Mouse (Mus musculus) kidney, postnatal 0 days (tissue): ENCODE results near the gene Cry2. TPM values are rescaled to one million over a fixed set of nuclear protein-coding genes. Genes with fewer than 3 reads are reported as not detected.

Experiments used
- ATAC-seq: fragments of 200-750 bp; cut with Nextera tagmentation; replicated peaks from 2 replicates; pipeline ENCODE4 v1.8.0; 2017; ENCODE audit warnings: low read depth, moderate number of reproducible peaks, moderate TSS enrichment, moderate library complexity; ENCODE audit not compliant: low FRiP score
- DNase-seq: peaks from one replicate; pipeline ENCODE4 v3.0.0-alpha.2; 2016; ENCODE audit warnings: low spot score
- H3K27ac ChIP-seq: fragments of 300-500 bp; sonication (generic); 2 replicates; pipeline ENCODE4 v1.5.1; 2014; ENCODE audit warnings: mild to moderate bottlenecking
- H3K27me3 ChIP-seq: fragments of 300-500 bp; sonication (generic); 2 replicates; pipeline ENCODE4 v1.6.1; 2014; ENCODE audit warnings: low read length, mixed read lengths; ENCODE audit not compliant: insufficient read depth
- H3K36me3 ChIP-seq: fragments of 300-500 bp; sonication (generic); 2 replicates; pipeline ENCODE4 v1.6.1; 2014; ENCODE audit warnings: low read length, mixed read lengths; ENCODE audit not compliant: insufficient read depth
- H3K4me1 ChIP-seq: fragments of 300-500 bp; sonication (generic); replicated peaks from 2 replicates; pipeline ENCODE4 v1.6.1; 2014; ENCODE audit warnings: antibody characterized with exemption, low read length, mixed read lengths; ENCODE audit not compliant: insufficient read depth
- H3K4me2 ChIP-seq: fragments of 300-500 bp; sonication (generic); 2 replicates; pipeline ENCODE4 v1.6.1; 2014; ENCODE audit warnings: mild to moderate bottlenecking, low read length, moderate library complexity, mixed read lengths
- H3K4me3 ChIP-seq: fragments of 300-500 bp; sonication (generic); replicated peaks from 2 replicates; pipeline ENCODE4 v1.5.1; 2014; ENCODE audit warnings: low read depth, low read length
- H3K9ac ChIP-seq: fragments of 300-500 bp; sonication (generic); 2 replicates; pipeline ENCODE4 v1.6.1; 2014; ENCODE audit warnings: low read depth, low read length
- H3K9me3 ChIP-seq: fragments of 300-500 bp; sonication (generic); replicated peaks from 2 replicates; pipeline ENCODE4 v1.6.1; 2016; ENCODE audit warnings: low read length, inconsistent platforms, mixed read lengths
- CTCF ChIP-seq: IDR thresholded peaks from 2 replicates; pipeline ENCODE4 v1.5.1; 2016; ENCODE audit warnings: antibody characterized with exemption, low read depth, mild to moderate bottlenecking, moderate library complexity
- WGBS: fragments of 180-500 bp; shearing (Covaris S2); extraction: QIAGEN DNeasy Blood & Tissue Kit; methylation state at CpG from one replicate; pipeline ENCODE4 v1.1.7; 2014; 5-methylcytosine and 5-hydroxymethylcytosine counted together
- polyA plus RNA-seq: library from polyadenylated mRNA; unstranded; fragments of >200 nt; fragmentation: Nextera tagmentation; extraction: Ambion mirVana; gene quantifications from 2 replicates; pipeline ENCODE4 v1.2.1, GENCODE M21; 2015

Cry2 gene
- polyA plus RNA-seq, 1 experiment from 2014 or later = 10.1 TPM

DNA sequence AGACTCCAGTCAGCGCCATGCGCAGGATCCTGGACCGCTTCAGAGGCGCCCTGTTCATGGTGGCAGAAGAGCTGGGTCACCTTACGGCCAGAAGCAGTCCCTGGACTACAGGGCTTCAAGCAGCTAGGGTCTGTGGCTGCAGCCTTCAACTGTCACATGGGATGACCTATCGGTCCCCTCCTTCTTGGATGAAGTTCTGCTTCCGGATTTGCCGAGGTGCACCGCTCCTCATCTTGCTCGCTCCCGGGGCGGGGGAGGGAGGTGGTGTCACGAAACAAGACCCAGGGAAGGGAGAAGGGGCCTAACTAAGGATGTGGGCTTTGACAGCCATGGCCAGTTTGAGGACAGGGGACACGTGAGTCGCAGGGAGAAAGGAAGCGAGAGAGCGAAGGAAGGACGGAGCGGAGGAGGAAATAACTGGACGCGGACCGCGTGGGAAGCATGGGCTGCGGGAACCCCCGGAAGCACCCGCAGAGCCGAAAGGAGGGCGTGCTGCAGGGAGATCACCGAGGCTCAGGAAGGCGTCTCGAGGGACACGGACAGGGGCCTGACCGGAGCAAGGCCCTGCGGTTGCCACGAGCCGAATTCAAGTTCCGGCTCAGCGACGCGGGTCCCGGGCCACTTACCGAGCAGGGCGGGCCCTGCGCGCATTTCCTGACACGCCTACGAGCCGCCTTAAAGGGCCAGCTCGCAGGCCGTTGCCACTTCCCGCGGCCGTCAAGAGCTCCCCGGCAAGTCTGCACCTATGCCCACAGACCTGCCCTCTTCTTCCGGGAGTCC lies 25.5 kb upstream of the Cry2 start:
- H3K27me3 ChIP-seq = no peaks in the 10 kb centered on the region
- ATAC-seq = peak; percentile 77
- H3K27ac ChIP-seq = peak overlapping the region; percentile 68
- H3K36me3 ChIP-seq = 0 out of 2 replicates have a peak, but pooled peaks cover 2% of the 10 kb centered on the region
- H3K4me2 ChIP-seq = peak overlapping the region; percentile 96
- peak; percentile 88 for DNase-seq
- peak overlapping the region; percentile 80 for H3K4me3 ChIP-seq
- no peaks in the 10 kb centered on the region for H3K9me3 ChIP-seq
- peak overlapping the region; percentile 70 for H3K9ac ChIP-seq
- under 1% methylated on average over 55 of the region's 55 CpGs for WGBS
- peaks cover 29% of the 10 kb centered on the region for H3K4me1 ChIP-seq
- no peak for TF ChIP-seq CTCF

DNA sequence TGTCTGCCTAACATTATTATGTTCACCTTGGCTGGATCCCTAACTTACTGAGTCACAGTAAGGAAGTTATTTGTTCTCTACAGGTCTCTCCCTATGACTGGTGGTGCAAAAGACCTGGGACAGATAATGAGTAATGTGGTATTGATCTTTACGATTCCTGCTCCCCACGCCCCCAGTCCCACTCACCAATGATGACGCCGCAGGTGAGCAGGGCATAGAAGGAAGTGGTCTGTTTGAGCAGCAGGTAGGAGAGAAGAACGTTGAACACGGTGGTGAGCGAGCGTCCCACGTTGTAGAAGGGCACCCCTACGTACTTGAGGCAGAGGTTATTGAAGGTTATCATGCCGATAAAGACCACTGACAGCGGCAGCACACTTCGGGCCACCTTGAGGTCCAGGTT lies 24.6 kb upstream of the Cry2 start:
- DNase-seq = no peak
- Histone ChIP-seq H3K4me2 (peak overlapping the region; percentile 96), H3K9me3 (no peaks in the 10 kb centered on the region), H3K4me1 (peaks cover 29% of the 10 kb centered on the region), H3K9ac (peak overlapping the region; percentile 70), H3K27ac (no peak overlapping the region), H3K27me3 (no peaks in the 10 kb centered on the region), H3K36me3 (0 out of 2 replicates have a peak, but pooled peaks cover 11% of the 10 kb centered on the region), H3K4me3 (peak overlapping the region; percentile 80; the same call in 1 of the 2 replicates)
- no peak for ATAC-seq
- no peak for TF ChIP-seq CTCF
- 69% methylated on average over 13 of the region's 13 CpGs for WGBS

DNA sequence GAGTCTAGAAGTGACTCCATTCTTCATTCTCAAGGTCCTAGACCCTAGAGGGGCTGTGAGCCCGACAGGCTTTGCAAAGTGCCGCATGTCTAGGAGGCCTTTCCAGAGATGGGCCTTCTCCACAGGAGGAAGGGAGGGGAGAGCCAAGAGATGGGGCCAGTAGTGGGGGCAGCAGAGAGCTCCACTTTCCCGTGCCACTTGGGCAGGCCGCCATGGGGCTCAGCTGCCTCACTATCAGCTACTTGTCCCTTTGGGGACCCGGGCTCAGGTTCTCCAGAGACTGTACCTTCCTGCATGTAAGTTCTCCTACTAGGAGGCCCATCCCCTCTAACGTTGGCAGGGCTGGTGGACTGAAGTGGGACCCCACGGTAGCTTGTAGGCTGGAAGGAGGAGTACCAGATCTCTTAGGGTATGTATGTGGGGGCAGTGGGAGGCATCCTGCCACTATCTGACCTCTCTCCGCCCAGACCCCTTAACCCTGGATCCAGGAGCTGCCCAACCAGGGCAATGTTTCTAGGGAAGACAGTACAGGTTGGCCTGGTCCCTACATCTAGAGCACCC lies 23.2 kb upstream of the Cry2 start:
- no peak overlapping the region for H3K27ac ChIP-seq
- H3K9ac ChIP-seq = 0 out of 2 replicates have a peak overlapping the region, but pooled peaks have one; percentile 10
- 0 out of 2 replicates have a peak, but pooled peaks cover 13% of the 10 kb centered on the region for H3K36me3 ChIP-seq
- no peak for DNase-seq
- ATAC-seq = no peak
- WGBS = 59% methylated on average over 8 of the region's 8 CpGs
- no peak for TF ChIP-seq CTCF
- no peak overlapping the region for H3K4me2 ChIP-seq
- no peaks in the 10 kb centered on the region for H3K9me3 ChIP-seq
- no peaks in the 10 kb centered on the region for H3K27me3 ChIP-seq
- no peak overlapping the region for H3K4me3 ChIP-seq
- peaks cover 29% of the 10 kb centered on the region for H3K4me1 ChIP-seq

DNA sequence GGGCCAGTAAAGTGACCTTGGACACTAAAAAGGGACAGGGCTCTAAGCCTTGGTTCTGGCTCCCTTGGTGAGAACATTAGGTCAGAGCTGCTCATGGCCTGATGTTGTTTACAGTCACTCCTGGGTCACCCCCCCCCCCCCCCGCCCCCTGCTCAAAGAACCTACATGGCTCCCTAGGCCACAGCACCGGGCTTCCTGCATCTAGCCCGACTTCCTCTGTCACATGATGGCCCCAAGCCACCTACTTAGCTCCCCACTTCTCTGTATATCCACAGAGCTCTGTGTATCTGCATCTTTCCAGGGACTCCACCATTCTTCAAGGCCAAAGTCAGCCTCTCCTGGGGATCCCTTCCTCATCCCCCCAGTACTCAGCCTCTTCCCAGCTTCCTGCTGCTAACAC lies 21.9 kb upstream of the Cry2 start:
- Histone ChIP-seq H3K9ac (no peak overlapping the region), H3K27me3 (no peaks in the 10 kb centered on the region), H3K9me3 (no peaks in the 10 kb centered on the region), H3K4me3 (no peak overlapping the region), H3K4me2 (no peak overlapping the region), H3K36me3 (0 out of 2 replicates have a peak, but pooled peaks cover 13% of the 10 kb centered on the region), H3K27ac (no peak overlapping the region), H3K4me1 (peaks cover 29% of the 10 kb centered on the region)
- 15% methylated on average over 2 of the region's 3 CpGs for WGBS
- ATAC-seq (no peak), DNase-seq (no peak)
- TF ChIP-seq CTCF = no peak

DNA sequence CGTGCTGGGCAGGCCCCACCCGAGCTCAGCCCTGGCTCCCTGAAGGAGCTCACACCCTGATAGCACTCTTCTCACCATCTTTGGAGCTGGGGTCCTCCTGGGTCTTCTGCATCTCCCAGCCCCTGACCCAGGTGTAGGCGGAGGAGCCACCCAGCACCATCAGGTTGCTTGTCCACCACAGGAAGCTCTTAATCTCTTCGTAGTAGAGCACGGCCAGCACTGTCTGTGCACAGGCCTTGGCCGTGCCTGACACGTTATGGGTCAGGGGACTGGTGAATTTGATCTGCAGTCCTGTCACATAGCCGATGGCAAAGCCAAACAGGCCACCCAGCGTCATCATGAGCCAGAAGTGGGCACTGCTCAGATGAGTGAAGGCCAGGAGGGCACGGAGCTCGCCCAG lies 20.3 kb upstream of the Cry2 start:
- H3K36me3 ChIP-seq = 0 out of 2 replicates have a peak, but pooled peaks cover 13% of the 10 kb centered on the region
- DNase-seq (no peak), ATAC-seq (no peak)
- no peaks in the 10 kb centered on the region for H3K9me3 ChIP-seq
- no peak for TF ChIP-seq CTCF
- peaks cover 23% of the 10 kb centered on the region for H3K4me1 ChIP-seq
- no peaks in the 10 kb centered on the region for H3K27me3 ChIP-seq
- H3K9ac ChIP-seq = no peak overlapping the region
- H3K27ac ChIP-seq = no peak overlapping the region
- no peak overlapping the region for H3K4me3 ChIP-seq
- 82% methylated on average over 11 of the region's 11 CpGs for WGBS
- no peak overlapping the region for H3K4me2 ChIP-seq

DNA sequence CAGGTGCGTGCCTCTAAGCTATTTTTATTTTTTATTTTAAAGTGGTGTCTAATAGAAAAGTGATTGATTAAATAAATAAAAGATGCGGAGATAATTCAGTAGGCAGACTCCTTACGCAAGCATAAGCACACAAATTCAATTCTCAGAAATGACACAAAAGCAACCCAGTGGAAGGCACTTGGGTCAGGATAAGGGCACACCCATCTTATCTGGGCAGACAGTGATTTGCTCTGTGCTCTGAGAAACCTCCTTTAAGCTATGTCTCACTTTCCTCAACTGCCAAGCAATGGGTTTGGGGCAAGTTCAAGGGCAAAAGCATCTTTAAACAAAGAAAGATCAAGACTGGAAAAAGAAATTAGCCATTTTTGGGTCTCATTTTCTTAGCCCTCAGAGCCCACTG lies 17.3 kb upstream of the Cry2 start:
- no peak overlapping the region for H3K4me2 ChIP-seq
- no peak overlapping the region for H3K4me3 ChIP-seq
- H3K36me3 ChIP-seq = 0 out of 2 replicates have a peak, but pooled peaks cover 13% of the 10 kb centered on the region
- no peaks in the 10 kb centered on the region for H3K27me3 ChIP-seq
- H3K9me3 ChIP-seq = no peaks in the 10 kb centered on the region
- ATAC-seq (no peak), DNase-seq (no peak)
- no peak overlapping the region for H3K27ac ChIP-seq
- peaks cover 6% of the 10 kb centered on the region; the same call in 1 of the 2 replicates for H3K4me1 ChIP-seq
- TF ChIP-seq CTCF = no peak
- H3K9ac ChIP-seq = no peak overlapping the region
- WGBS = 92% methylated on average over 3 of the region's 3 CpGs
